Mouse (Mus musculus) heart, embryonic 15.5 days (tissue): ENCODE results near the gene Babam2. TPM values are rescaled to one million over a fixed set of nuclear protein-coding genes. Genes with fewer than 3 reads are reported as not detected.

Source experiments
- microRNA-seq: library from miRNA; unstranded; fragments of <30 nt; microRNA quantifications from one replicate; pipeline ENCODE4, GENCODE M21; 2016
- polyA plus RNA-seq: library from polyadenylated mRNA; unstranded; fragments of >200 nt; fragmentation: Nextera tagmentation; extraction: Ambion mirVana; gene quantifications from 2 replicates; pipeline ENCODE4 v1.2.1, GENCODE M21; 2015

Gene Babam2
- polyA plus RNA-seq, 1 experiment from 2014 or later: 48.7 TPM

Small RNA genes lying within 50 kb of the gene (microRNA-seq; reads per million reads assigned to microRNA genes)
- gene Mir3473e: not detected

Other genes with a start within 250 kb of the Babam2 start
- gene Zfp512, start 245.3 kb upstream of the Babam2 start, polyA plus RNA-seq: 33.1 and 41.8 TPM in 2 replicates
- not detected in 2 replicates for gene 4930548H24Rik, start 211.9 kb upstream of the Babam2 start, polyA plus RNA-seq
- 36.1 and 41.8 TPM in 2 replicates for gene Gpn1, start 202.9 kb upstream of the Babam2 start, polyA plus RNA-seq
- gene Slc4a1ap, start 170.7 kb upstream of the Babam2 start, polyA plus RNA-seq: 20.0 and 23.0 TPM in 2 replicates
- 15.6 and 19.2 TPM in 2 replicates for gene Supt7l, start 169.9 kb upstream of the Babam2 start, polyA plus RNA-seq
- gene Mrpl33, start 100.7 kb upstream of the Babam2 start, polyA plus RNA-seq: 344 and 459 TPM in 2 replicates
- 3.9 and 4.4 TPM in 2 replicates for gene Rbks, start 57 bp upstream of the Babam2 start, polyA plus RNA-seq